Mouse (Mus musculus) embryo, embryonic 10 days (tissue): ENCODE data around the gene Pank2.

Source experiments
- DNase-seq: peaks from one replicate; pipeline ENCODE4 v3.0.0-alpha.2; 2015; ENCODE audit warnings: low spot score

Pank2 gene

DNA sequence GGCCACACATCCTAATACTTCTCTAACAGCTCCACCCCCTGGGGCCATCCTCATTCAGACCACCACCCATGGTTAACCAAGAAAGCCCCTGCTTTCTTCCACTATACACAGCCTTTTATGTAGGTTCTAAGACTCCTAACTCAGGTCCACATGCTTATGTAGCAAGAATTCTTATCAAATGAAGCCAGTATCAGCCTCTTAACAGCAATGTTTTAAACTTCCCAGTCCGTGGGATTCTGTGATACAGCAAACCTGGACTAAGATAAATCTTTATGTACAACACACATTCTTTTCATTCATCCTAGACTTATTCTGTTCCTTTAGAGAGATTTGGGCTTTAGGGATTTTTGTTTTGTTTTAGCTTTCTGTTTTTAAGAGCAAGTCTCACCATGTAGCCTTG lies 61.4 kb downstream of the Pank2 start:
- no peak for DNase-seq

DNA sequence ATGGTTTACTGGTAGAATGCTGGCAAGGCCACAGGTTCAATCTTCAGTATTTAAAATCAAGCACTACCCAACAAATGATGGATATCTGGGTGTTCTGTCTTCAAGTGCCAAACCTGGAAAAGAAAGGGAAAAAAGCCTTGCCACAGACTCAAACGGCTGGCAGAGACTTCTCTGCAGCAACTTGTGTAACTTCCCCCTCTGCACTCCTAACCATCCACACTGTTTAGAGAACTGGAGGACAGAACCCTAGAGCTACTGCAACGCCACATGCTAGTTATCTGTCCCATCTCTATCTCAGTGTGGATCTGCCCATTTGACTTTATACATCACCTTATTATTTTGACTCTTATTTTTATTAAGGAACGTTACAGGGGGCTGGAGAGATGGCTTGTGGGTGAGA lies 63.7 kb downstream of the Pank2 start:
- DNase-seq = no peak

DNA sequence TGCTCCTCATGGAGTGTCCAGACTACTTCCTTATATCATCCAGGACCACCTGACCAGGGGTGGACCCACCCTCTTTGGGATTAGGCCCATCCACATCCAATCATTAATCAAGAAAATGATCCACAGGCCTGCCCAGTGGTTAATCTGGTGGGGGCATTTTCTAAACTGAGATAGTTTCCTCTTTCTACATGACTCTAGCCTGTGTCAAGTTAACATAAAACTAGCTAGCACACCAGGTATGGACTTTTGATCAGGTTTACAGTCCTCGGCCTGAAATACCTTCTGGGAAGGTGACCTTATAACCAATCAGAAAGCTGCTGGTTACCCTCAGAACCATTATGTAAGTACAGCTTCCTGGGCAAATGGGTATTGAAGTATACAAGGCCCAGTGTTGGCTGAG lies 66.7 kb downstream of the Pank2 start:
- DNase-seq = no peak

DNA sequence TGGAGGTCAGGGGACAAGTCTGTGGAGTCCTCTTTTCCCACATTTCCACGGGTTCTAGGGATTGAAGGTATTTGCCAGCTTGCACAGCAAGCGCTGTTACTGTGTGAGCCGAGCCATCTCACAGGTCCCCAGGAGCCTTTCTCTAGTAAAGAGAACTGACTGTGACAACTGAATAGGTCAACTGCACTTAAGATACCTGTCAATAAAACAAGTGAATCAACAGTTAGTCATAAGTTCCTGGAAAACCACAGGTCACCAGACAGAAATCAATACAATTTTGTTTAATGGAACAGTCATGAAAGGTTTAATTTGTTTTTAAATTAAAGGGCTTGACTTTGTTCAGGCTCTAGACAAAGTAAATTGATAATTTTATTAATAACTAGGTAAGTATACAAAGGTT lies 68.3 kb downstream of the Pank2 start:
- no peak for DNase-seq

DNA sequence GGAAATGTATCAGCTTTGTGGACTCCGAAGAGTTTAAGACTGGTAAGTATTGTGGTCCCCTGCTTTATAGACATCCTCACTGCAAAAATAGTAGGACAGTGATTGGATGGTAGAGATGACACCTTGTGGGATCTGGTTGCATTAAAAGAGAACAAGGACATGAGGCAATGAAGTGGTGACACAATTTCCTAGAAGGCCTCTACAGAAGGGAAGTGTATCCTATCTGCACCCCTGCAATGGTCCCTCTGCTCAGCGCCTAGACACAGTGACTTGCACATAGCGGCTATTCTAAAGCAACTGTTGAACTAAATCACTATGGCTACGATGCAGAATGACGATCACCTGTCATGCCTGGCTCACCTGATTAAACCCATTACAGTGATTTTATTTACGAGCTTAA lies 75.3 kb downstream of the Pank2 start:
- DNase-seq = no peak

DNA sequence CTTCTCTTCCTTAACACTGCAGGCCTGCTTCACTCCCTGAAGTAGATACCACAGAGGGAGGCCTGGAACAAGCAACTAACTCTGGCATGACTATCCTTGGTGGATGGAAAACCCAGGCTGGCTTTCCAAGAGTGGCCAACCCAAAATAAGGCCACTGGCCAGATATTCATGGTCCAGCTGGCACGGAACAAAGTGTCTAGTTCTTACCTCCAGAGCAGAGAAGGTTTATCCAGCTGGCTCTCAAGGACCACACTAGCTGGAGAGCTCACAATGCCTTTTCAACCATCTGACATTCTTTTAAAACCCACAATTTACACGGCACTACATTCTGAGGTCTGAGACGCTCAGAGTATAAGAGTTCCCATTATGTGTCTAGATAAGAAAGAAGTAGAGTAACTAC lies 82.2 kb downstream of the Pank2 start:
- DNase-seq = no peak

DNA sequence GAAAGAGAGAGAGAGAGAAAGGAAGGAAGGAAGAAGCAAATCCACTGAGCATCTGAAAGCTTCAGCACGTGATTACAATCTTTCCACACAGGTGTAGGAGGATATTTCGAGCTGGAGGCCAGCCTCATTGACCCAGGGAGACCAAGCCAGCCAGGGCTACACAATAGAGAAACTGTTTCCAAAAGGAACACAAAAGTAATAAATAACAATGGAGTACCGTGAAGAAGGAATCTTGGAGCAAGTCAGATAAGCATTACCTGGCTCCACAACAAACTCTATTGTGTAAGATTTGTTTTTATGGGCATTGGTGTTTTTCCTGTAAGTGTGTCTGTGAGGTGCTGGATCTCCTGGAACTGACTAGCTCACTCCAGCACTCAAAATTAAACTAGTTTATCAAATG lies 83.3 kb downstream of the Pank2 start:
- DNase-seq = no peak
